Mouse (Mus musculus) lung, adult 18-20 months (tissue): Measurements from ENCODE around the gene Iqch.

ENCODE experiments used
- DNase-seq, 2 experiments: peaks; one replicate each; pipeline ENCODE4 v3.0.0; 2022; ENCODE audit warnings: mixed read lengths in 2 of 2

Iqch gene

GRCm38 (mm10) chr9:63602043-63602939 lies at the start of gene Iqch, which contains the start of gene Aagab:
Iqch (minus strand) TSS chr9:63602493.
Aagab (plus strand) TSS chr9:63602660.
- DNase-seq: peak; percentile 94 to 96

- DNase-seq: peak in 1 of 2 experiments; percentile 22
These were observed 49.3 kb upstream of the Iqch start for GRCm38 (mm10) chr9:63651594-63651993.

- DNase-seq: peak in 1 of 2 experiments; percentile 46
These were observed 48.6 kb upstream of the Iqch start for GRCm38 (mm10) chr9:63650905-63651304.

GRCm38 (mm10) chr9:63649841-63650545 lies 47.7 kb upstream of the Iqch start:
- DNase-seq: peak in 1 of 2 experiments; percentile 34

GRCm38 (mm10) chr9:63648520-63648918 lies 46.2 kb upstream of the Iqch start:
- DNase-seq: no peak

GRCm38 (mm10) chr9:63647581-63648519 lies 45.6 kb upstream of the Iqch start:
- DNase-seq: peak in 1 of 2 experiments; percentile 45

GRCm38 (mm10) chr9:63645084-63645483 lies 42.8 kb upstream of the Iqch start:
- no peak for DNase-seq

GRCm38 (mm10) chr9:63644011-63644410 lies 41.7 kb upstream of the Iqch start:
- no peak for DNase-seq

GRCm38 (mm10) chr9:63641983-63642646 lies 39.8 kb upstream of the Iqch start:
- DNase-seq: no peak

GRCm38 (mm10) chr9:63636113-63636512 lies 33.8 kb upstream of the Iqch start:
- no peak for DNase-seq

- DNase-seq: no peak
These were observed 31.0 kb upstream of the Iqch start for GRCm38 (mm10) chr9:63633334-63633733.

- peak in 1 of 2 experiments; percentile 21 for DNase-seq
These were observed 30.6 kb upstream of the Iqch start for GRCm38 (mm10) chr9:63632924-63633323.

- DNase-seq: no peak
These were observed 29.8 kb upstream of the Iqch start for GRCm38 (mm10) chr9:63632045-63632444.

- no peak for DNase-seq
These were observed 22.9 kb upstream of the Iqch start for GRCm38 (mm10) chr9:63625090-63625756.

- DNase-seq: no peak
These were observed 21.7 kb upstream of the Iqch start for GRCm38 (mm10) chr9:63623895-63624569.

GRCm38 (mm10) chr9:63617967-63618366 lies 15.7 kb upstream of the Iqch start:
- DNase-seq: no peak

- no peak for DNase-seq
These were observed 12.0 kb upstream of the Iqch start for GRCm38 (mm10) chr9:63614018-63614985.

- no peak for DNase-seq
These were observed 11.3 kb upstream of the Iqch start for GRCm38 (mm10) chr9:63613569-63613968.
